Mouse (Mus musculus) large intestine, adult 2 months (tissue): ENCODE results near the gene Gm266. TPM values are rescaled to one million over a fixed set of nuclear protein-coding genes. Genes with fewer than 3 reads are reported as not detected.
"Not testable (repeated sequence)": the region's sequence is repeated elsewhere in the genome, so short reads cannot be mapped to it uniquely, and the experiment has no call there.

Experiments
- DNase-seq: peaks from one replicate; pipeline ENCODE4 v3.0.0-alpha.2; 2012; ENCODE audit warnings: low read depth, low spot score
- WGBS: fragments of 180-500 bp; shearing (Covaris S2); methylation state at CpG from one replicate; pipeline ENCODE4 v1.1.7; 2018; 5-methylcytosine and 5-hydroxymethylcytosine counted together
- polyA plus RNA-seq: library from polyadenylated mRNA; depleted of rRNA; stranded (reverse); fragments of >200 nt; gene quantifications from 2 replicates; pipeline ENCODE4 v1.2.3, GENCODE M21; 2012; rRNA removed

Gm266 gene
- 0.53 and 0.66 TPM in 2 replicates for polyA plus RNA-seq

DNA sequence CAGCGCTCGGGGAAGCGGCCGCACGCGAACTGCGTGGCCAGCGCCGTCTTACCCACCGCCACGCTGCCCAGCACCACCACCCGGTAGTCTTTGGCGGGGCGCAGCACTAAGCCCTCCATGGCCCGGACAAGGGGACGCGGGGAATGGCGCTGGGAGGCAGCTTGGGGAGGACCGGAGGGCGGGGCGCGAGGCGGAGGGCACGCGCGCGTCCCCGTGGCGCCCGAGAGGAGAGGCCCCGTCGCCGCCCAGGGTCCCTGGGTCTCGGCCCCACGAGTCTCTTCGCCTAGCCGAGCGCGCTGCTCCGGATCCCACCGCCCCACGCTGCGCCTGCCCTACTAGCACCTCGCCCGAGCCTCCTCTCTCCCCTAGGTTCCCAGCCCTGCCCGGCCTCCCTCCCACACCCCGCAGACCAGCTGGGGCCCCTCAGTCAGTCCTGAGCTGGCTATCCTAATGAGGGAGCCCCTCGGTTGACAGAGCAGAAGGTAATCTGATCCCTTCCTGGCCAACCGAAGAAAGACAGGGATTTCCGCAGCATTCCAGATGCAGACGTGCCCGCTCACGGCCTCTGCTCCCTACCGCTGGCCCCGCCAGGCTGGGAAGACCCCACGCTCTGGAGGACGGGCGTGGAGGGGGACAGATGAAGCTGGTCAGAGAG lies at the start of gene Gm266:
Gene Gm266 (minus strand): TSS at position 172 of the 655 bp plus-strand sequence.
- WGBS, result 2% methylated on average over 57 of the region's 58 CpGs
- DNase-seq, result no peak

DNA sequence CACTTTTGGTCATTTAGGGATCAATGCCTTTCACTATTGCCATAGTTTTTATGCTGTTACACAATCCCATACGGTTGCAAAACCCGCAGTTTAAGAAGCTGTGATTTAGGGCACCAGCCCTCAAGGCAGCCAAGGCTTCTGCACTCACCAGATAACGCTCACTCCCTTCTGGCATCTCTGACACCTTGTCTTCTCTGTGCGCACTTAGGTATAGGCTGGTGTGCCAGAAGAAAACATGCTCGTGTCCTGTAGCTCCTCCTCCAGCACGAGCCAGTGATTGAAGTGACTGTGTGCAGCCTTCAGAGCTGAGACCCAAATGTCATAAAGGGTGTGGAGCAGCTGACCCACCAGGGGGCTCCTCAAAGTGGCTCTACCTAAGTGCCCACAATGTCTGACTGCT lies 49.7 kb upstream of the Gm266 start:
- DNase-seq, result no peak
- WGBS, result 25% methylated on average over 6 of the region's 6 CpGs

DNA sequence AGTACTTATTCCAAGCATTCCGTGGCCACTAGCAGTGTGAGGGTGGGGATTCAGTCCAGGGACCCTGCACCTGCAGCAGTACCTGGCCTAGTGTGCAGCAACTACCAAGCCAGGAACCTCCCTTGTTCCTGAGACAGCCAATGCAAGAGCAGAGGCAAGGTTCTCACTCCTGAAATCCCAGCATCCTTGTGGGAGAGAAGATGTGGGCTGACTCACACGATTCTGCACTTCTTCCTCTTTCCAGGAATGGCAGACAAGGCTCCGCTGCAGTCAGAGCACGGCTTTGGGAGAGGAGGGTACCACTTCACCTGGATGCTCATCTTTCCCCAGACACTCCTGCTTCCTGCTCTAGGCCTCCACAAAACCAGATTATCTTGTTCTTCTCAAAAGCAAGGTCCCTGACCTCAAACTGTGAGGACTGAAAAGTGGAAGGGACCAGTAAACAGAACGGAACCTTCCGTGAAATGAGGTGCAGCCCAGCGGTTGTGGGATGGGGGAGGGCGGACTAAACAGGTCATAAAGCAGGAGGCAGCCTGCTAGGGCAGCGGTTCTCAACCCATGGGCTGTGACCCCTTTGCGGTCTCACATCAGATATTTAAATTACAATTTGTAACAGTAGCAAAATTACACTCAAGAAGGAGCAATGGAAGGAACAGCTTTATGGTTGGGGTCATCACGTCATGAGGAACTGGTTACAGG lies 47.6 kb upstream of the Gm266 start:
- no peak for DNase-seq
- 81% methylated on average over 11 of the region's 11 CpGs for WGBS

DNA sequence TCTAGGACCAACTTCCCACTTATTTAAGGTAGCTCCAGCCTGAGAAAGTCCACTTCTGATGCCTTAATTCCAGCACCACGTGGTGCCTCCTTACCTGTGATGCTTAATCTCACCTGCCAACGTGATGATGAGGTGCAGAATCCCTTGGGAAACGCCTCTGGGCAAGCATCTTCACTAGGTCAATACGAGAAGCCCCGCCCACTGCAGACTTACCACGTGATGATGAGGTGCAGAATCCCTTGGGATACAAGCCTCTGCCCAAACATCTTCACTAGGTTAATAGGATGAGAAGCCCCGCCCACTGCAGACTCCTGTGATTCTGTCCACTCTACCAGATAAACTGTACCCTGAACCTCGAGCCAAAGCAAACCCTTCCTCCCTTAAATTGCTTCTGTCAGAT lies 43.6 kb upstream of the Gm266 start:
- DNase-seq, result no peak
- WGBS, result 24% methylated on average over 8 of the region's 8 CpGs

DNA sequence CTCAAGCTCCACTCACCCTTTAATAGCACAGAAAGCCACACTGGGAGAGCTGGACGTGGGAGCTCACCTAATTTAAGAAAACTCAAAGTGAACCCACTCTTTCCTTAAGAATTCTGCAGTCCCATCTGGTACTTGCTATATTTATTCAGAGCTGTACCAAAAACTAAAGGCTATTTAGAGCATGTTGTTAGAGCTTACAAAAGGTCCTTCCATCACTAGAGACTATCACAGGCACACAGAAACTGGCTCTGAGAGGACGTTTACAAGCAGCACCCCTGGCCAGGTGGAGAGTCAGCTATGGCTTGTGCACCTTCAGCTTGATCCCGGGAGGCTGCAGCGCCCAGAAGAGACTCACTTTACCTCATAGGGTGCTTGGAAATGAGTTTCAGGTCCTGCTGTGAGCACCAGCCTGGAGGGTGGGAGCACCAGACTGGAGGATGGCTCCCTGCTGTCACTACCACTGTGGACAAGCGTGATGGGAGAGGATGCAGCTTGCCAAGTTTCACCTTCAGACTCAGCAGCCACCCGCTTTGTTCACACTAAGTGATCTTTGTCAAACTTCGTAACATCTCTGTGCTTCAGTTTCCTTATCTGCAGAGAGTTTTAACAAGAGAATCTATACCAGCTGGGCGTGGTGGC lies 42.1 kb upstream of the Gm266 start:
- no peak for DNase-seq
- 49% methylated on average over 8 of the region's 8 CpGs for WGBS

DNA sequence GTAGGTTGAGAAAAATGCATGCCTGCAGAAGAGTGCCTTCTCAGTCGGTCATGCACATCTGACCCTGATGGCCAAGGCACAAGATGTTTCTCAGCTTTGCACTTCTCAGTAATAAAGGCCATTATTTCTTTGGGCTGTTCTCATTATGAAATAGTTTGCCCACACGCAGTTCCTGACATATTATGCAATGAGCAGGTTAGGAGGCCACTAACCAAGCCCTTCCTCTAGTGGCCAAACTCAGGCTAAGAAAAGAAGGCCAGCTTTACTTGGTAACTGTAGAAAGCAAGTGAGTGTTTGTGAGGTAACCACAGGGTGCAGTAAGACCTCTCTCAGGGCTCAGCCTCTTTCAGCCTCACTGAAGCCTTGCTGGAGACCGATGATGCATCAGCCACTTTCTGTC lies 39.3 kb upstream of the Gm266 start:
- 80% methylated on average over 3 of the region's 3 CpGs for WGBS
- DNase-seq, result no peak

DNA sequence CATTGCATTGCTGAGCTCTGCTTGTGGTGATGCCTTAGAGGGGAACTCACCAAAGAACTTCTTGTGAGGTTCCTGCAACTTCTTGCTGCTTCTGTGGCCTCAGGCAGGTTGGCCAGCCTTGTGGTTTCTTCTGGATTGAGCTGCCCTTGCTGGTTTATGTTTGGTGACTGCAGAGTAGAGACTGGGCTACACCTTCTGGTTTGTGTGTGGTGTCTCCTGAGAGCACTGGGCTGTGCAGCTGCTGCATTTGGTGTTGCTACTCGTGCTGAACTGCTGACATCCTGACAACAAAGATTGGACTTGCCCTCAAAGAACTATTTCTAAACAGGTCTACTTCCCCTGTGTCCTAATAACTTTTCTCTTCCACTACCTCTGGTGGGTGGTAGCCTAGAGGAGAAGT lies 38.8 kb upstream of the Gm266 start:
- DNase-seq, result no peak
- WGBS, result 59% methylated on average over 1 of the region's 1 CpGs

DNA sequence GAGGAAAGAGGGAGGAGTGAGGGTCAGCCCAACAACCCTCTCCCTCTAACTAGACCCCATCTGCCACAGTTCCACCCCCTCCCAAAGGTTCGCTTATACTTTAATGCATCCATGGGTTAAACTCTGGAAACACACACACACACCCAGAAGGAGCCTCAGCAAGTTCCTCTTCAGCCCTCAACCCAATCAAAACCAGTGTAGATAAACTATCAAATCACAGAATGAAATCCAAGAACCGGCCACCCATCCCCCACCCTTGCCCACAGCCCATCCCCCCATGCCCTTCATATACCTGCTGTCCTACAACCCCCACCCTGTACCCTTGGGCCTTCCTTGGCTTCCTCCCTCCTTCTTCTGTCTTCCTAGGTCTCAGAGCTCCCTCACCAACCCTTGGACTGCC lies 35.4 kb upstream of the Gm266 start:
- WGBS, result 79% methylated on average over 2 of the region's 2 CpGs
- no peak for DNase-seq

DNA sequence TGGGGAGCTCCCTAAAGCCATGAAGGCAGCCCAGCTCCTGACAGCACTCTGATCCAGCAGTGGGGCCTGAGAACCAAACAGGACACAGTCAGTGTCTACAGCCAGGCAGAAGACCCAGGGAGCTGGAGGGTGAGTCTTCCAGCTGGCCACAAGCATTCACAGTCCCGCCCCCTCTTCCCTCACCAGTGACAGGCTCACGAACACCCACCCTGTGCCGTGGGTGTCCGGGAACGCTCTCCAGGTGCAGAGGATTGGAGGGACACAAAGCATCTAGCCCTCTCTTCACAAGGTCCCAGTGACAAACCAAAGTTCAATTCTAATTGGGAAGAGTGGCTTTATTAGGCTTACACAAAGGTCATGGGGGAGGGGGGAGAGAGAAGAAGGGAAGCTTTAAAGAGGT lies 34.2 kb upstream of the Gm266 start:
- DNase-seq, result no peak
- 56% methylated on average over 5 of the region's 5 CpGs for WGBS

DNA sequence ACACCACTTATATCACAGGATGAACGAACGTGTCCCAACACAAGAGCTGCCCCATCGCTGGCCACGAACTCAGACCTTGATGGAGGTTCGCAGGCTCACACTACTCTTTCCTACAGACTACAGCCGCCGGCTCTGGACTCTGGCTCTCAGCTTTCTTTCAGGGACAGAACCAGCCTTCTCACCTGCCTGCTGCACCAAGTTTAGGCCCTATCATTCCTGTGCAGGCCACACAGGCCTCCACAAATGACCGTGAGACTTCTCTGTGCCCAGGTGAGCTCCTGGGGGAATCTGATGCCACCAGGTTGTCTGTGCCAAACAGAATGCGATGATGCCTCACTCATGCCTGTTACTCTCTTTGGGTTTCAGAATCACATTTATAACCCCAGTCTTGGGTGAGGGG lies 32.8 kb upstream of the Gm266 start:
- DNase-seq, result no peak
- WGBS, result 92% methylated on average over 9 of the region's 9 CpGs

DNA sequence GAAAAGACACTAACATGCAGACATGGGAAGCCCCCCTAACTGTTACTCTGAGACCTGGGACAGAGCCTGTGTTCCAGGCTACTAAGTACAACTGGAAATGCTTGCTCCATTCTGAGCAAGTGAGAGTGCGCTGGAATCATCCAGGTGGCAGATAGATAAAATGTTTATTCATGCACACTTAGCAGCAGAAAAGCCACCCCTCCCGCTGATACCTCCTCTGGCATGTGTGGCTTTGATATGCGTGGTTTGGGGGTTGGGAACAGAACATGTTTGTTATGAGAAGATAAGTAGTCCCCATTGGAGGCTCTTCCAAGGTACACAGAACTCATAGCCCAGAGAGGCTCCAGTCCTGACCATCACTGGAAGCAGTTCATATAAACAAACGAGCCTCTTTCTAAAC lies 32.3 kb upstream of the Gm266 start:
- 62% methylated on average over 4 of the region's 4 CpGs for WGBS
- no peak for DNase-seq

DNA sequence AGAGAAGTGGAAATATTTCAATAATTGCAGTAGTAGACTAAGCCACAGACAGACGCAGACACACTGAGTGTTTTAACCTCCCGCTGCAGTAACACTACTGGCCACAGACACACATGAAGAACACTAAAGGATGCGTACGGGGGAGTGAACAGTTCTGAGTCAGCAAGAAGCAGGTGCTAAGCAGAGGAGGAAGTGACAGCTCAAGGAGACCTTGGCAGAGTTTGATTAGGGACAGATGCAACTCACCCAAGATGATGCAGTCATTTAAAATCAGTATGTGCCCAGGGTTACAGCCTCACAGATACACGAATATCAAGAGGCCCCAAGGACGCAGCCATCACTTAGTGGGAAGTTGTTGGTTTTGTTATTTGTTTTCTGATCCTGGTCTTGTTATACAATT lies 31.2 kb upstream of the Gm266 start:
- 65% methylated on average over 6 of the region's 6 CpGs for WGBS
- no peak for DNase-seq

DNA sequence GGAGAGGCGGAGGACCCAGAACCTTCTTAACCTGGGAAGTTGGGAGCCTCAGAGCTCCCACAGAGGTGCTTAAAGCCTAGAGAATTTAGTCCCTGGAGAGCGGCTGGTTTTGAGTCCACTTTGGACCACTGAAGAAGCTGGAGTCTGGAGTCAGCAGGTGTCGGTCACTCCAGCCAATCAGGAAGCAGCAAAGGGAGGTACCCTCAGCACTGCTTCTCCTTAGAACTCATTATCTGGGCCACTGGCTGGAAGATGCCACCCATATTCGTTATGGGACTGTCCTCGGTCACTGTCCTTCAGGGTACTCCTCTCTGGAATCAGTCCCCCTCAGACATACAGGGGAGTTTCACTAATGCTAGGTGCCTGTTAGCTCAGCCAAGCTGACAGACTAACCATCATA lies 30.3 kb upstream of the Gm266 start:
- 96% methylated on average over 5 of the region's 5 CpGs for WGBS
- DNase-seq, result no peak

DNA sequence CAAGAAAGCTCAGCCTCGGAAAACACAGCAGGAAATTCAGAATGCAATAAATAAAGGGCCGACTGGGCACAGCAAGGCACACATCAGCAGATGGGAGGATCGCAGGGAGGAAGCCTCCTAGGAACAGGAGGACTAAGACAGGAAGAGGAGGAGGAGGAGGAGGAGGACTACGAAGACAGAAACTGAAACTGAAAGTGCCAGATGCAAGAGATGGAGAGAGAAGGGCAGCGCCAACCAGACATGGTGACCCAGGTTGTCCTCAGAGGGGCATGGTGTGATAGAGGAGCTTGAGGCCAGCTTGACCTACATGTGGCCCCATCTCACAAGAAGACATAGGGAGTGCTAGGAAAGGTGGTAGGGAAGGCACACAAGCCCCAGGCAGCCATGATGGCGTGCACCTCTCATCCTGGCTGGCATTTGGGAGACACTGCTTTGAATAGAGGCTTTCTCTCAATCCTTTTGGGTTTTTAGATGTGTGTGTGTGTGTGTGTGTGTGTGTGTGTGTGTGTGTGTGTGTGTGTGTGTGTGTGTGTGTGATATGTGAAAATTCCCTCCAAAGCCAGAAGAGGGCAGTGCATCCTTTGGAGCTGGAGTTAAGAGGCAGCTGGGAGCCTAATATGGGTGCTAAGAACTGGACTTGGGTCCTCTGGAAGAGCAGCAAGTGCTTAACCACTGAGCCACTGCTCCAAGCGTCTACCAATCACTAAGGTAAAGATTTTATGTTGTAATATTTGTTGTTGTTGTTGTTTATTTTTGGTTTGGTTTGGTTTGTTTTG lies 29.4 kb upstream of the Gm266 start:
- 81% methylated on average over 7 of the region's 7 CpGs for WGBS
- no peak for DNase-seq

DNA sequence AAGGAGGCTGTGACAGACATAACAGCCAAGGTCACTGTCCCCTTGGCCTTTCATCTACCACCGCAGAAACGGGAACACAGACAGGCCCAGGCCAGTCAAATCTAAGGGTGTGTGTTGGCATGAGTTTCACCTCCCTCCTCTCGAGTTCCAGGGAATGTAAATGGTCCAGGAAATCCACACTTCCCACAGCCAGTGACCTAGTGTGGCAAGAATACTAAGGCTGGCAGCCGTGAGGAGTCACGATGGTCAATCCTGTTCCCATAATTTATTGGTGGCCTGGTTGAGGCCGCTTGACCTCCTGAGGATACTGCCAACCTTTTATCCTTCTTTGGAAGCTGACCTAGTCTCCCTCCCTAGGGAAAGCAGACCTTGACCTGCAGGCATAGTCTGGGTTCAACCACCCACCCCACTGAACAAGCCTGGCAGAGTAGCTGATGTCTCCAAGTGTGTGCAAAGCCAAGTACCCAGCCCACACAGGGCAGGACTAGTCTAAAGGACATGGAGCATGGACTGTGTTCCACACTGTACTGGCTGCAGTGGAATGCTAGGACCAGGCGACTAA lies 28.7 kb upstream of the Gm266 start:
- no peak for DNase-seq

DNA sequence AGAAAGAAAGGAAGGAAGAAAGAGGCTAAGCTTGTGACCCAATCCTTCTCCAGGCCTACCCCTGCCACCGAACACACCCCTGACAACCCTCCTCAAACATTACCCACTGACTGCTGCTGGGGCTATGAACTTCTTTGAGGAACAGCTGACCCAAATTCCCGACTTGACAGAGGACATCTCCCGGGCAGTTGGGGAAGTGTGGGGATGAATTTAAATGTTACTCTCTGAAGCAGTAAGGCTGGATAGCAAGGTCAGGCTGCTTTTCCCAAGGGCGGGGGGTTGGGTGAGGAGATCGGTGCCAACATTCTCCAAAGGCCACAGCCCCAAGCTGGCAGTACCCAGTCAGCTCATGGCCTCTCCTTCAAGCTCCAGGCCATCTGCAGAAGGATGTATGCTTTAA lies 28.1 kb upstream of the Gm266 start:
- no peak for DNase-seq
- WGBS, result 78% methylated on average over 5 of the region's 5 CpGs

More for the DNA sequence above, 28.7 kb upstream of the Gm266 start:
- WGBS, result 61% methylated on average over 7 of the region's 7 CpGs

DNA sequence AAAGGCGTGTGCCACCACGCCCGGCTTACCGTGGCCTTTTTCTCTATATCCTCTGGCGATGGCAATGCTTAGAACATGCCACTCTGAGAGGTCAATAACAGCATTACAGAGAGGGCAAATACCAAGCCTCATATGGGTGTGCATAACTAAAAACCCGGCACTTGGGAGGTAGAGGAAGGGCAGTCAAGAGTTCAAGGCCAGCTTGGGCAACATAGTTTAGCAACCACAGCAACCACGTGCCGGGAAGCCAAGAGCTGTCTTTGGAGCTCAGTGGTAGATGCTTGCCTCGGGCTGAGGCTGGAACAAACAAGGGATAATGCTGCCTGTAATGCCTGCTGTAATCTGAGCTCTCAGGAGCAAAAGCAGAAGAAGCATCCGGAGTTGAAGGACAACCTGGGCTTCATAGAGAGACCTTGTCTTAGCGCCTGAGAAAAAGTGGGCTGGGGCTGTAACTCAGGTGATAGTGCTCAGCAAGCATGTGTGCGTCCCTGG lies 27.0 kb upstream of the Gm266 start:
- no peak for DNase-seq
- WGBS, result 86% methylated on average over 12 of the region's 12 CpGs

DNA sequence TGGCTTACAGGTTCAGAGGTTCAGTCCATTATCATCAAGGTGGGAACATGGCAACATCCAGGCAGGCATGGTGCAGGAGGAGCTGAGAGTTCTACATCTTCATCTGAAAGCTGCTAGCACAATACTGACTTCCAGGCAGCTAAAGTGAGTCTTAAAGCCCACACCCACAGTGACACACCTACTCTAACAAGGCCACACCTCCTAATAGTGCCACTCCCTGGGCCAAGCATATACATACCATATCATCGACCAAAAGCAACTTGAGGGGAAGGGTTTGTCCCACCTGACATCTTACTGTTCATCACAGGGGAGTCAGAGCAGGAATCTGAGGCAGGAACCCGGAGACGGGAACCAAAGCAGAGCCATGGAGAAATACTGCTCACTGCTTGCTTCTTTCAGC lies 22.8 kb upstream of the Gm266 start:
- not testable (repeated sequence) for DNase-seq
- WGBS, result 62% methylated on average over 3 of the region's 3 CpGs

DNA sequence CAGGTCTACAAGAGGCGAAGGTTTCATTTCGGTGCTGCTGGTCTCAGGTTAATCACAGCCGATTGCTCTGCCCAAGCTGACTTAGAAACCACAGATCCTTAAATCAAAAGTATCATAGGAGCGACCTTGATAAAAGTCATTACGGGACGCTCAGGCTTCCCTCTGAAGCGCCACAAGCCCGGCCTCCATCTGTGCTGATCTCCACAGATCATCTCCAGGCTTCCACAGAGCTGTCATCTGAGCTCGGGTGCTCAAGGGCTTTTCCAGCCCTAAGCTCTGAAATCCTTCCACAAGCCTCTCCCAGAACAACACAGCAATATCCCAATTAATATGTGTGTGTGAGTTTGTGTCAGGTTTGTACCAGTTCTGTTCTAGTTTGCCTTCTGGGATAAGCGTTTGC lies 22.3 kb upstream of the Gm266 start:
- no peak for DNase-seq
- WGBS, result 87% methylated on average over 10 of the region's 10 CpGs

DNA sequence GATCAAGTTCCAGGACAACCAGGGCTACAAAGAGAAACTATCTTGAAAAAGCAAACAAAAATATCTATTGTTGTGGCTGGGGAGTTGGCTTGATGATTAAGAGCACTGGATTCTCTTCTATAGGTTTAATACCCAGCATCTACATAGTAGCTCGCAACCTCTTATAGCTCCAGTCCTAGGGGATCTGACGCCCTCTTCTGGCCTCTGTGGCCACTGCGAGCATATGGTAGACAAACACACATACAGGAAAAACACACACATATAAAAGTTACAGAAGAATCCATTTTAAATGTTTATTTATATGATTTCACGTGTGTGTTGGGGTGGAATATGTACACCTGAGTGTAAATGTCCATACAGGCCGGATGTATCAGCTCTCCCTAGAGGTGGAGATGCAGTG lies 21.4 kb upstream of the Gm266 start:
- WGBS, result 63% methylated on average over 5 of the region's 5 CpGs

More for the DNA sequence above, 21.4 kb upstream of the Gm266 start:
- DNase-seq, result no peak
